Mouse (Mus musculus) lung, postnatal 14 days (tissue): ENCODE results near the gene Zswim7.
"Not testable (repeated sequence)": the region's sequence is repeated elsewhere in the genome, so short reads cannot be mapped to it uniquely, and the experiment has no call there.

Source experiments
- DNase-seq: peaks from one replicate; pipeline ENCODE4 v3.0.0; 2021

Zswim7 gene

GRCm38 (mm10) chr11:62280675-62281600 lies at the start of gene Zswim7, which contains the start of gene Ttc19:
Zswim7 (minus strand) TSS chr11:62281375.
Ttc19 (plus strand) TSS chr11:62281473.
- peak; percentile 94 for DNase-seq

GRCm38 (mm10) chr11:62323659-62324058 lies 42.5 kb upstream of the Zswim7 start:
- DNase-seq, result no peak

- DNase-seq, result no peak
Measured at GRCm38 (mm10) chr11:62320097-62320496, 38.9 kb upstream of the Zswim7 start.

GRCm38 (mm10) chr11:62317746-62318145 lies 36.6 kb upstream of the Zswim7 start:
- DNase-seq, result no peak

GRCm38 (mm10) chr11:62314984-62315383 lies 33.8 kb upstream of the Zswim7 start:
- DNase-seq, result no peak

GRCm38 (mm10) chr11:62309296-62309695 lies 28.1 kb upstream of the Zswim7 start:
- DNase-seq, result no peak

GRCm38 (mm10) chr11:62305866-62306265 lies 24.7 kb upstream of the Zswim7 start:
- DNase-seq, result no peak

GRCm38 (mm10) chr11:62298883-62299282 lies 17.7 kb upstream of the Zswim7 start:
- DNase-seq, result no peak

GRCm38 (mm10) chr11:62294121-62294520 lies 12.9 kb upstream of the Zswim7 start:
- no peak for DNase-seq

- no peak for DNase-seq
Measured at GRCm38 (mm10) chr11:62287700-62288099, 6.5 kb upstream of the Zswim7 start.

GRCm38 (mm10) chr11:62285020-62285419 lies 3.8 kb upstream of the Zswim7 start:
- no peak for DNase-seq

GRCm38 (mm10) chr11:62284020-62284419 lies 2.8 kb upstream of the Zswim7 start:
- DNase-seq, result not testable (repeated sequence)

- DNase-seq, result peak; percentile 69
Measured at GRCm38 (mm10) chr11:62281601-62281997, 424 bp upstream of the Zswim7 start.

GRCm38 (mm10) chr11:62278027-62278426 lies 3.1 kb downstream of the Zswim7 start:
- peak; percentile 82 for DNase-seq

- no peak for DNase-seq
Measured at GRCm38 (mm10) chr11:62277086-62277485, 4.1 kb downstream of the Zswim7 start.

- no peak for DNase-seq
Measured at GRCm38 (mm10) chr11:62270851-62271250, 10.3 kb downstream of the Zswim7 start.

GRCm38 (mm10) chr11:62269097-62269496 lies 12.1 kb downstream of the Zswim7 start:
- no peak for DNase-seq

- no peak for DNase-seq
Measured at GRCm38 (mm10) chr11:62268381-62268780, 12.8 kb downstream of the Zswim7 start.

GRCm38 (mm10) chr11:62266466-62267214 lies 14.5 kb downstream of the Zswim7 start:
- DNase-seq, result no peak

GRCm38 (mm10) chr11:62265642-62266041 lies 15.5 kb downstream of the Zswim7 start:
- DNase-seq, result no peak

GRCm38 (mm10) chr11:62264018-62264417 lies 17.2 kb downstream of the Zswim7 start:
- DNase-seq, result no peak

GRCm38 (mm10) chr11:62263599-62263998 lies 17.6 kb downstream of the Zswim7 start:
- DNase-seq, result no peak

GRCm38 (mm10) chr11:62259214-62259613 lies 22.0 kb downstream of the Zswim7 start:
- no peak for DNase-seq

GRCm38 (mm10) chr11:62253380-62253779 lies 27.8 kb downstream of the Zswim7 start:
- no peak for DNase-seq
